Mouse (Mus musculus) regulatory T cell (primary cell): ENCODE data around the gene Itpk1.

Source experiments
- in situ Hi-C: fragments of 300-600 bp; cut with MboI, MseI; formaldehyde crosslinking; loops from one replicate; pipeline ENCODE4 v1.15.1; 2025; ENCODE audit warnings: high pct_unique_total_duplicates

Itpk1 gene

DNA sequence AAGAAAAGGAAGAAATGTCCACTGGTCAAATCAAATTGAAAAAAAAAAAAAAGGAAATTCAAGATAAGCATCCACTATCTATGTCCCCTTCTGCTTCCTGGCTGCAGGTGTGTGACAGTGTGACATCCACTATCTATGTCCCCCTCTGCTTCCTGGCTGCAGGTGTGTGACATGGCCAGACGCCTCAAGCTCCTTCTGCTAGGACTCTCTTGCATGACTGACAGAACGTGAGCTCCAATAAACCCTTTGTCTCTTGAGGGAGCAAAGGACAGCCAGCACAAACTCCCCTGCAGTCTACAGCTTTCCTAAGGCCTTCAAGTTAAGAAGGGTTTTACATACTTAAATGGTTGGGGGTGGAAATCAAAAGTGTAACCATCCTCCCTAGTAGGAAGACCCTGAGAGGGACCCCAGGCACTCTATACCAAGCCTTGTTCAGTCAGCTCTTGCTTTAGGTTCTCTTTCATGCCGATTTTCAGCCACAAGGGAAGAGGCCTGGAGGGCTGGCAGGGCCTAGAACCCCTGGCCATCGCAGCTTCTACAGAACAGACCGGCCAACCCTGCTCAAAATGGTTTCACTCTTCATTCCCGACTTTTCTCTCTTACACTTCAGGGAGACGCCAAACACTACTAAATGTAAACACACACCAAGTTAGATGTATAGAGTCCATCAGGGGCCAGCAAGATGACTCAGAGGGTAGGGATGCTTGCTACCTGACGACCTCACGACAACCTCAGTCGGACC, 10.1 kb upstream of the Itpk1 start:
- in situ Hi-C loops: no loop called here

DNA sequence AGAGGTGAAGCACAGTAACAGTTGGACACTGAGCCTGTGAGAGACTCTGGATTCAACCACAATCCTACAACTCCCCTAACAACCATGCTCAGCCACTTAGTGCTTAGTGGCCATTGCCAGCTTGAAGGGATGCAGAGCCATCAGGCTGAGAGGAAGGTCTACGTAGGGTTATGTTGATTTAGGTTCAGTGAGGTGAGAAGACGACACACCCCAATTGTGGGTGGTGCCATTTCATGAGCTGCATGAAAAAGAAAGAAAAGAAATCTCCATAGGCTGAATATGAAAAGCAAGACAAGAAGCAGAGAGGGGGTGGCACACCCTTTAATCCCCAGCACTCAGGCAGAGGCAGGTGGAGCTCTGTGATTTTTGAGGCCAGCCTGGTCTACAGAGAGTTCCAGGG, 9.4 kb upstream of the Itpk1 start:
- in situ Hi-C loops: no loop called here

DNA sequence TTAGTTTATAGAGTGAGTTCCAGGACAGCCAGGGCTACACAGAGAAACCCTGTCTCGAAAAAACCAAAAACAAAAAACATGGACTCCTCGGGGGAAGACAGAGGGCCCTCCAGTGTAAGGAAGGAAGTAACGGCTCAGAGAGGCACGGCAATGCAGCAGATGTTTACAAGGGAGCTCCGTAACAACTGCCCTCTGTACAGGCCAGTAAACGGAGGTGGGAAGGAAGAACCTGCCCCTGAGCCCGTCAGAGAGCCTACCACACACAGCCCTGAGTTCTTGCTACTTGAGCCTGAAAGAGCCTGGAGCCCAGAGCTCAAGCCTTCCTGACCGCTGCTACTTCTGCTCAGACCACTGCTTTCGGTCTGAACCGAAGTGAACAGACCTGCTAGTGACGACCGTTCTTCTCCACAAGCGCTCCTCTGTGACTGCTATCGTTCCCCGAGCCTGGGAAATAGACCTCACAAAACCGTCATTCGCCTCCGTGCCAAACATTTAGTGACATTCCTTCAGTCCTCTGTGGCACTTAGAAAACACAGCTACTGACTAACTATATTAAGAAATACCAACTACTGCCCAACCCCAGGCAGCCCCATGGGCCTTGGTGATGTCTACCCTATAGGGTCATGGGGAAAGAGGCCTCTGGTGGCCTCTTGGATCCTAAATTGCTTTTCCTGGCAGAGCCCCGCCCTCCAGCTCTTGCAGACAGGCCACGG, 8.6 kb upstream of the Itpk1 start:
- in situ Hi-C loops: no loop called here

DNA sequence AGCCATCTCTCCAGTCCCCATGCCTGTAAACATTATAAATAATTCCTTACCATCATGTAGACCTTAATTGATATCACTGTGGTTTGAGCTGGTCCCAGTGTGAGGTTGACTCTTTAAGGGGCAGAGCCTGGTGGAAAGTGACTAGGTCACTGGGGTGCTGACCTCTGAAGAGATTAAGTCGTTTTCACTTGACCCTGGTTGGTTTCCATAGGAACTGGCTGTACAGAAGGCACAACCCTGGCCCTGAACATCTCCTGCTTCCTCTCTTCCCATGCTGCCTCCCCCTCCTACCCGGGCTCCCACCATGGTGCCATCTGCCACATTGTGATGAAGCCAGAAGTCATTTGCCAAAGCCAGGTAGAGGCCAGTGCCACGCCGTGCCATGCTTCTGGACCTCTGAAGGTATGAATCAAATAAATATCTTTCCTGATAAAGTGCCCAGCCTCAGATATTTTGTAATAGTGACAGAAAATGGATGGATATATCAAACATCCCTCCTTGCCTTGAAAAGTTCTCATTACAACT, 6.2 kb upstream of the Itpk1 start:
- in situ Hi-C loops: no loop called here

DNA sequence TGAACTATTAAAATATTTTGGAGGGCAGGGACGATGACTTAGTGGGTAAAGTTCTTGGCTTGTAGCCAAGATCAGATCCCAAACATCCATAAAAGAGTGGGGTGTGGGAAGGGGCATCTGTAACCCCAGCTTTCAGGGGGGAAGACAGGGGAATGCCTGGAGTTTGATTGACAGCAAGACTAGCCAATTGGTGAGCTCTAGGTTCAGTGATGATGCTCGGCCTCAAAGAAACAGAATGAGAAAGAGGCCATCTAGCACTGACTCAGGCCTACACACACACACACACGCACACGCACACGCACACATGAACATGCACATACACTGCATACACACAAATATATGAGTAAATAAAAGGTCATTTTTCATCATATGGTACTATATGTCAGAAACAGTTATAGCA, 5.2 kb upstream of the Itpk1 start:
- in situ Hi-C loops: loop anchor here (5.0 kb wide), 1 partner anchor 128 kb away; no protein-coding TSS in a partner anchor

DNA sequence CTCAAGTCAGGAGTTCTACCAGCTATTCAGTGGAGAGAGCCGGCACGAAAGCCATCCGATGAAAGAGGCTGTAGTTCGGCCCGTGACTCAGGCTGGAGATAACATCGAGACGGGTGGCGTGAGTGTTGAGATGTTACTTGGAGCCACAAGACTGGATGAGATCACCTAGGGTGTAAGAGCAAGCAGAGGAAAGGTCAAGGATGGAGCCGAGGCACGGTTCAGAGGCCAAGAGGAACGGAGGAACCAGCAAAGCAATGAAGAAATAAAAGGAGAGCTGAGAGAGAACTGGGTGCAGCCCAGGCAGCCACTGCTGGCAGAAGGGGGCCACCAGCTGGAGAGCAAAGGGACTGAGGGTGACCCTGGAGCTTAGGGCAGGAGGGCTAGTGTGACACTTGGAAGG, 3.5 kb upstream of the Itpk1 start:
- in situ Hi-C loops: loop anchor here (5.0 kb wide), 1 partner anchor 126 kb away; no protein-coding TSS in a partner anchor

DNA sequence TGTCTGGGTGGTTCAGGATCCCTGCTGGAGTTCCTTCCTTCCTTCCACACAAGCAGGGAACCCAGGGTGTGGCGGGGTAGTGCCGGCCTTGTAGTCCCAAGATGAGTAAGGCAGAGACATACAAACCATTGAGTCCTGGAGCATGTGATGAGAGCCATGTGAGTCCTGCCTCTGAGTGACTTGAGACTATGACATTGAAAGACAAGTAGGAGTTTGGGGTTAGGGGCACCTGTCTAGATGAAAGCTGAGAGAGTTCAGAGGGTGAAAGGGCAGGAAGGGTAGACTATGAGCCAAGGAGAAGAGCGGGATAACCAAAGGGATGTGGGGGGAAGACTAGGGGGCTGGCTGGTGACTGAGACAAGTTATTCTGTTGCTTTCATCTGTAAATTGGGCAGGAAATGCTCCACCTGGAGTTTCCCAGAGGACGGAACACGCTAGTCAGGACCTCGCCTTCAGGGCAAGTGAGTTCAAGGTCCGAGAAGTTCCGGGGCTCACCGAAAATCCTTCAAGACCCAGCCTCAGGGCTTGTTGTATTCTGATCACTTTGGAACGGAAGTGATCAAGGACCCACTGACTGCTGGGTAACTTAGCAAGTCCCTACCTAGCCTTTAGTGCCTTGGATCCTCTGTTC, 2.2 kb upstream of the Itpk1 start:
- in situ Hi-C loops: loop anchor here (5.0 kb wide), 1 partner anchor 125 kb away; no protein-coding TSS in a partner anchor

DNA sequence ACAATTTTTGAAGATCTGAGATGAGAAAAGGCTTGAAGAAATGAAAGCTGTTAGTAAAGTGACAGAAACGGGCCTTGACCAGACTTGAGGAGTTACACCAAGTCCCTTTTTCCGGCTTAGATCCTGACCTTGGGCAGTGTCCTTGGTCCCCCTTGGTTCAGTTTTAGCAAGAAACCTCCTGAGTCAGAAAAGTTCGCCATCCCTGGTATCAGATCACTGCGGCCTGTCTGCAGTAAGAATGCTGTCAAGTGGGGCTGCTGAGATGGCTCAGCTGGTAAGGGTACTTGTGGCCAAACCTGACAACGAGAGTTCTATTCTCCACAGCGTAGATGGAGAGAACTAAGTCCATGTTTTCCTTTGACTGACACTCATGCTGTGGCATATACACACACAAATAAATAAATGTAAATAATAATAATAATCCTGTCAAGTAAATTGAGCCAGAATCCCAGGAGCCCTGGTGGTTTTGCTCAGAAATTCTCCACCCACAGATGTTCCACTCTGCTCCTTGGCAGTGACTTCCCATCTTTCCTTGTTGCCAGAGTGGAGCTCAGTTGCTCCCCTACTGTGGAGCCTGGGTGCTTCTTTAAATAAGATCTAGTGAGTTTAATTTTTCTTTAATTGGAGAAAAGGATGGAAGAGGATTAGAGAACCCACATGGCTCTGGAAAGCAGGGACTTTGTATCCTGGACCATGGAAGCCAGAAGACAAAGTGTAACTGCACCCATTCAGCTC, 1.3 kb upstream of the Itpk1 start:
- in situ Hi-C loops: loop anchor here (5.0 kb wide), 1 partner anchor 124 kb away; no protein-coding TSS in a partner anchor

DNA sequence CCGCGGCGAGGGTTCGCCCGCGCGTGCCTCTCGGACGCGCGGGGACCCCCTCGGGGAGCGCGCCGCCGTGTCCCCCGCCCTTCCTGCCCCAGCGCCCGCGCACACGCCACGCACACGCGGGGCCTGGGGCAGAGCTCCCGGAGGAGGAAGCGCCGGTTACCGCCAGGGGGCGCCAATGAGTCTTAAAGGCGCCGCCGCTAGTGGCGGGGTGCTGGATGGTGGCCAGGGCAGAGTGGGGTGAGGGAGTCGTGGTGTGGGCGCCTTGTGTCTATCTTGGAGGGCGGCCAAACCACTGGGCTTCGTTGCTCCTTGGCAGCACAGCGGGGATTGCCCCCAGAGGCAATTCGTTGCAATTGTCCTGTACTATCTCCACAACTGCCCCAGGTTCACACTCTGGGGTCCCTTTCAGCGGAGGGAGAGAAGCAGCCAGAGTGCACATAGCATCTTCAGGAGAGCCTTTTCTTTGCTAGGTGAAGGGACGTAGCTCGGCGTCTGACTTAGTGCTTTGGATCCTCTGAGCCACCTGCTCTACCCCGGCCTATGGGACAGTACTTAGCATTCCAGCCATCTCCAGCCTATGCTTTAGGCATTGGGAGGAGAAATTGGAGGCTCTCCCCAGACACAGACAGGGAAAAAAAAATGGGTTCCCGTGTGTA, 614 bp upstream of the Itpk1 start:
- in situ Hi-C loops: loop anchor here (5.0 kb wide), 1 partner anchor 123 kb away; no protein-coding TSS in a partner anchor

DNA sequence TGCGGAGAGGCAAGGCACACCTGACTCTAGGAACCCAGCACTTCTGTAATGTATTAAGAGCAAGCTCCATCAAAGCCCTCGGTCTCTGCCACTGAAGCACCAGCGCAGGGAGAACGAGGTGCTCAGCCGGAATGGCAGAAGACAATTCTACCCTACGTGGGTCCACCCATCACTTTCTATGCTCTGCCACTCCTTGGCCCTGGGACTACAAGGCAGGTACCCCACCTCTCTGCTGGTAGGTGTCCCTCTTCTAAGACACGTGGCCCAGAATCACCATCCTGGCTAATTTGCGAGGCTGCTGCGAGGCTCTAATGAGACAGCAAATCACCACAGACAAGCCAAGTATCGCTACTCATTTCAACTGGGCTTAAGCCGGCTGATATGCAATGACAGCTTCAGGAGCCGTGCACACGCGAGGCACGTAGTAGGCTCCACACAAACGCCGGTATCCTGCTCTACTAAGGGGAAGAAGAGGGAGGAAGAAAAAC, 765 bp downstream of the Itpk1 start:
- in situ Hi-C loops: no loop called here

DNA sequence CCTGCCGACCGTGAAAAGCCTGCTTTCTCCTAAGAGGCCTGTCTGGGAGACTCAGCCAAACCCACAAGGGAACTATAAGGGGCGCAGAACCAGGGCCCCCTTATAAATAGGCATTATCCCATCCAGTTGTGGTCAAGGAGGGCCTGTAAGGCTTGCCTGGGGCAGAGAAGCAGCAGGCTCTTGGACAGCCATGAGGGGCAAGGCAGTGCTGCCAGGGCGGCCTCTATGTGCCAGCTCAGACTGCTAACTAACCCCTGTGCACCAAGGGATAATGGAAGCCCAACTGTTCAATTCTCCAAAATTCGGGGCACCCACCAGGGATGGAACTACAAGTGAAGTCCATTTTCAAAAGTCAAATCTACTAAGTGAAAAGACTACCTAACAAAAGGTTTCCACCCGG, 1.3 kb downstream of the Itpk1 start:
- in situ Hi-C loops: no loop called here

DNA sequence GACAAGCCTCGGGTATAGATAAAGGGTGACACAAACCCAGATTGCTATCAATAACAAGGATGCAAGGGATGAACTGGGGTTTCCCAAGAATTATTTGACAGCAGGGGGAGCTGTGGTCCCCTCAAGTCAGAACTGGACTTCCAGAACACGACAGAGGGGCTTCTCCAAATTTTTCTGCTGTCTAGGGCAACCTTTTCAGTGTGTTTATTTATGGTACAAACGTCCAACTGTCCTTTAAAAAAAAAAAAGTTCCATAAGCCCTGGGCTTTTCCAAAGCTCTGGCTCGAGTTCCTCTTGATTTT, 1.7 kb downstream of the Itpk1 start:
- in situ Hi-C loops: no loop called here

DNA sequence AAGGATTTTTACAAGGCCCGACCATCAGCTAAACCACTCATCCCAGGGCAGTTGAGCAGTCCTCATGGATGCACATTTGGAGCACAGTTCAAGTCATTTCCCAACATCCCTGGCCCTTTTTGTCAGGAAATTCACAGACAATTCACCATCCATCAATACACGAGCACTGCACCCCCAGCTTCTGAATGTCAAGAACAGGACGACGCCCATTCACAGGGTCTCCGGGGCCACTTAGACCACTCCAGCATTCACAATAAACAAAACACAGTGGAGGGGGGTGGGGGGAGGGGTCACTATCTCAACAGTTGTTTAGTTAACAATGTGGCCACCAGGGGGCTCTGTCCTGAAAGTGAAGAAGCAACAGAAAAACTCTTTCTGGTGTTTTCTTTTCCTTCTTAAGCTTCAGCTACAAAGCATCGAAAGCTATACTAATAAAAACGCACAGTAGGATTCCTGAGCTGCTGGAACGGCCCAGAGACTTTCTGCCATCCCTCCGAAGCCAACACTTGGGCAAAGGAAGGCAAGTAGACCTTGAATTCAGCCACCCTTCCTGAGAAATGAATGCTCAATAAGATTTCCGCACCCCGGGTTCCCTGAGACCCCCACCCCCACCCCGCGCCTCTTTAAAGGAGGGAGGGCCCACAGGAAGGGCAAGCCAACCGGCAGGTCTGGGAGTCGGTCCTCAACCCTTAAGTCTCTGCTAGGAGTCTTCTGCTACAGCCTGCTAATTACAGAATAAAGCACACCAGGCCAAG, 2.2 kb downstream of the Itpk1 start:
- in situ Hi-C loops: no loop called here

DNA sequence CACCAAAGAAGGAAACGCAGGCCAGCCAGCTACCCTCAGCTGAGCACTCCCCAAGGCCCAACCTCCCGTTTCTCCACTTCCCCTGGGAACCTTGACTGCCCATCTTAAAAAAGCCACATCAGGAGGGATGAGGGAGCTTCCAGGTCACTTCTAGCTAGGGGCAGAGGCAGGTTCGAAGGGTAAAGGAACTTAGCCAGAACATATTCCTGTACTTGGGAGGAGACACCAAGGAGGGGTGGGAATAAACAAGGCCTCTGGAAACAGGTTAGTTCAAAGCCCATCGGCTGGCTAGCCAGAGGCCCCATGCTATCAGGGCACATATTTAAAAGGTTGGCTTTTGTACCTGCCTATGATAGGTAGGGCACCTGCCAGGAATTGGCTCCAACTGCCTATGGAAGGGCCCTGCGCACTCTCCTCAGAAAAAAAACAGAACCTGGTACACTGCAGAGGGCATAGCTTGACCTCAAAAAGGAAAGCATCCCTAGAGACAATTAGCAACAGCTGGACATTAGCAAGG, 3.0 kb downstream of the Itpk1 start:
- in situ Hi-C loops: no loop called here

DNA sequence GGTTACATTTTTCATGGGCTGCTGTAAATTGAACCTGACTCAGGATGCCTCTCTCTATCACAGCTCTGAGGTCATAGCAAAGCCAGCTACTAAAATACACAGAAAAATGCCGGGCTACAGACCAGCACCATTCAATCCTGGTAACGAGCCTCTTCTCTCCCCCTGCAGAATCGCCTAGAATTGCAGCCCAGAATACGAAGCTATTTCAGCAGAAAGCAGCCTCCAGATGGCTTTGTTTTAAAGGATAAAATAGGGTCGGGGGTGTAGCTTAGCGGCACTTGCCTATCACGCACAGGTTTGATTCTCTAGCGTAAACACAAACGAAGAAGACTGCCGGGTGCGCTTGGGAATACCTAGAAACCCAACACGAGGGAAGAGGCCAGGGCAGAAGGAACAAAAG, 4.3 kb downstream of the Itpk1 start:
- in situ Hi-C loops: no loop called here

DNA sequence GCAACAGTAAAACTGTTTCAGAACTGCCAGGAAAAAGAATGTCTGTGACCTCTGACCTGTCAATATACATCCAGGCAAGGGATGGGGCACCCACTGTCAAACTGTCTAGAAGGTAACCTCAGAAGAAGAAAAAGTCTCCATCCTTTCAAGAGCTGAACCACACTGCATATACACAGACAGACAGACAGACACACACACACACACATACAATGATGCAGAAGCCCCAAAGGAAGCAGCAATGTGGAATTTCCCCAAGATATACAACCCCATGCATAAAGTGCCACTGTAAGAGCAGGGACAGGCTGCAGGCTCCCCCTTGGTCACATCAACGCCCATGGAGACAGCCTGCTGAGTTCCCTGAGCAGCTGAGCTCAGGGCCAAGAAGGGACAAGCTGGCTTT, 5.6 kb downstream of the Itpk1 start:
- in situ Hi-C loops: loop anchor here (25.0 kb wide), 1 partner anchor 1687 kb away; no protein-coding TSS in a partner anchor

DNA sequence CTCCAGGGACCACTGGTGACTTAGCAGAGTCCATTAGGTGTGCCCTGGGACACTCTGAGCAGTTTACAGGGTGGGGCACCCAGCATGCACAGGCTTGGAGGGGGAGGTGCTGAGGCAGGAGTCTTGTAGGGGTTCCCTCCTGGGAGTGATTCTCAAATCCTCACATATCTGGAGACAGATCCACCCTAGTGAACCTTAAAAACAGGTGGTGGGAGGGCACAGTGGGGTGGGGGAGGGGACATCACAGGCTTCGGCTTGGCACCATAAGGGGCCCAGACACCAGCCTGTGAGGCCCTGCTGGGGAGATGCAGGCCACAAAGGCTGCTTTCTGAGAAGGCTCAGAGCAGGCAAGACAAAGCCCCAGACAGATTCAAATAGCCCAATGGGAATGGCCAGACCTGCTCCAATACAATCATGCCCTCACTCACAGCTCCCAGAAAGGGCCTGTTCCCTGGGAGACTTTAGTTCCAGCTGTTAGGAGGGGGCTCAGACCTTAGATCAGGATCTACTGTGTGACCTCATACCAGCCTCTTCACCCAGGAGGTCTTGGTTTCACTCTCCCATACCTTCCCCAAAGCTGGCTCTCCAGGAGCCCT, 6.5 kb downstream of the Itpk1 start:
- in situ Hi-C loops: loop anchor here (25.0 kb wide), 1 partner anchor 1686 kb away; no protein-coding TSS in a partner anchor

DNA sequence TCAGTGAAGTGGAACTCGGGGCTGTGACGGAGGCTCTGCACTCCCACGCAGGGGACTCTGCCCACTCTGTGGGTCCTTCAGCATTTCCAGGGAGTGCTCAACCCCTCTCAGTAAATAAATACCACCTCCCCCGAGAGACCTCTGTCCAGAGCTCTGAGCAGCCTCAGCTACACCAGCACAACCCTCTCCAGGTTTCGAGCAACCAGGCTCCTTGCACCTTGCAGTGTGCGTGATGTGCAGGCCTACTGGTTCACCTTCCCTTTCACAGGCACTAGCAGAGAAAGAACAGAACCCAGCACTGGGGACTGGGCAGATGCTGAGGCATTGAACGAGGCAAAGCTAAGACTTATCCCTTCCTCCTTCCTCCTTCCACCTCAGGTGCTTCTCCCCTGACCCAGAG, 7.3 kb downstream of the Itpk1 start:
- in situ Hi-C loops: loop anchor here (25.0 kb wide), 1 partner anchor 1685 kb away; no protein-coding TSS in a partner anchor

DNA sequence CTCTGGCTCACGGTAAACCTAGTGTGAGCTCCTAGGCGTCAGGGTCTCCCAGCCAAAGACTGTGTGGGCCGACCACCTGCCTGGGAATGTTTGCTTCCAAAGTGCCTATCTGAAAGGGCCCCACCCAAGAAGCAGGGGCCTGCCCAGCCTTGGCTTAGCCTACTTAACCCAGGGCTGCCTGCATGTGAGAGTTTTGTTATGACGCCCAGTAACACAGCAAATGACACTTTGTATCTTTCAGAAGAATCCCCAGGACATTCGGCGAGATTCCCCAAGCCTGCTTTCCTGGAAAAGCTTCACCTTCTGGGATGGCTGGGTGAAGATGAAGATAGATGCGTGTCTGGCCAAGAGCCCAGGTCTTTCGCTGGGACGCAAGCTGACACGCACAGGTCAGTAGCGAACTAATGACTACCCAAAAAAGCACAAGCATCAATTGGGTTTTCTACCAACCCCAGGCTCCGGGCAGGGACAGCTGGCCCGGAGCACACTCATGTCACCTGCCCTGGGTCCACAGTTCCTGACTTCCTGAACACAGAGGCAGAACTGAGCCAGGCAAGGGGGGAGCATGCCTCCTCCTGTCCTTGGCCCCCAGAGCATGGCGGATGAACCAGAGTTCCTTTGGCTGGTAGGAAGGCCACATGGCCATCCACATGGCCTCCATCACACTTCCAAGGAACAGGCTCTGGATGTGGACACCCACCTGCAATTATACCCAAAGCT, 7.9 kb downstream of the Itpk1 start:
- in situ Hi-C loops: loop anchor here (25.0 kb wide), 1 partner anchor 1684 kb away; no protein-coding TSS in a partner anchor
